Mouse (Mus musculus) lung, postnatal 0 days (tissue): ENCODE measurements at regions not wholly inside any gene's neighbourhood (a gene's known extent, or its start where the extent isn't known, plus 50 kb on each side); places are given as distances from the start of the nearest gene placed in this dataset.

Experiments
- CTCF ChIP-seq: IDR thresholded peaks from 2 replicates; pipeline ENCODE4 v1.5.1; 2016; ENCODE audit warnings: antibody characterized with exemption, mild to moderate bottlenecking
- EP300 ChIP-seq: IDR thresholded peaks from 2 replicates; pipeline ENCODE4 v1.6.1; 2016; ENCODE audit warnings: antibody characterized with exemption, mild to moderate bottlenecking, control low read depth

- TF ChIP-seq EP300 (no peak), CTCF (no peak)
These were observed 91.3 kb upstream of the Nr5a2 start for GRCm38 (mm10) chr1:137051515-137051914.
